Mouse (Mus musculus): ENCODE measurements around the gene Pga5. TPM values are rescaled to one million over a fixed set of nuclear protein-coding genes. Genes with fewer than 3 reads are reported as not detected.

Gene Pga5
- polyA plus RNA-seq, 1 experiment from 2014 or later = not detected

GRCm38 (mm10) chr19:10645616-10646015 is 32.3 kb downstream of the Pga5 start:
- no peak for ATAC-seq (replicated peaks; ENCODE audit: low FRiP score, low TSS enrichment, low read depth)
- no peak for DNase-seq (ENCODE audit: low spot score)
- H3K36me3 ChIP-seq (ENCODE audit: control insufficient read depth, insufficient read depth, low read length) = no peaks in the 10 kb centered on the region
- no peak overlapping the region for H3K27ac ChIP-seq (ENCODE audit: low read depth)
- H3K9ac ChIP-seq (ENCODE audit: low read length) = no peak overlapping the region
- H3K9me3 ChIP-seq (ENCODE audit: control insufficient read depth, low read length) = no peaks in the 10 kb centered on the region
- no peaks in the 10 kb centered on the region for H3K27me3 ChIP-seq (replicated peaks; ENCODE audit: control insufficient read depth, insufficient read depth, low read length)
- 78% methylated on average over 2 of the region's 2 CpGs for WGBS
- no peak overlapping the region for H3K4me2 ChIP-seq (ENCODE audit: low read length)
- no peaks in the 10 kb centered on the region for H3K4me1 ChIP-seq (replicated peaks; ENCODE audit: control insufficient read depth, insufficient read depth, low read length)
- no peak overlapping the region for H3K4me3 ChIP-seq (ENCODE audit: low read depth, low read length)

- H3K4me1 ChIP-seq (replicated peaks; ENCODE audit: control insufficient read depth, insufficient read depth, low read length) = peaks cover 1% of the 10 kb centered on the region; the same call in 1 of the 2 replicates
- no peaks in the 10 kb centered on the region for H3K36me3 ChIP-seq (ENCODE audit: control insufficient read depth, insufficient read depth, low read length)
- H3K27ac ChIP-seq (ENCODE audit: low read depth) = no peak overlapping the region
- no peaks in the 10 kb centered on the region for H3K27me3 ChIP-seq (replicated peaks; ENCODE audit: control insufficient read depth, insufficient read depth, low read length)
- no peak overlapping the region for H3K4me3 ChIP-seq (ENCODE audit: low read depth, low read length)
- H3K9me3 ChIP-seq (ENCODE audit: control insufficient read depth, low read length) = no peaks in the 10 kb centered on the region
- H3K9ac ChIP-seq (ENCODE audit: low read length) = no peak overlapping the region
- 48% methylated on average over 13 of the region's 13 CpGs for WGBS
- peak overlapping the region; percentile 27; the same call in 1 of the 2 replicates for H3K4me2 ChIP-seq (ENCODE audit: low read length)
- DNase-seq (ENCODE audit: low spot score) (no peak), ATAC-seq (replicated peaks; ENCODE audit: low FRiP score, low TSS enrichment, low read depth) (no peak)
Observed at GRCm38 (mm10) chr19:10640589-10641378, 37.1 kb downstream of the Pga5 start.

- WGBS = 15% methylated on average over 5 of the region's 5 CpGs
- ATAC-seq (replicated peaks; ENCODE audit: low FRiP score, low TSS enrichment, low read depth) (no peak), DNase-seq (ENCODE audit: low spot score) (no peak)
- Histone ChIP-seq H3K4me1 (replicated peaks; ENCODE audit: control insufficient read depth, insufficient read depth, low read length) (peaks cover 8% of the 10 kb centered on the region), H3K9me3 (ENCODE audit: control insufficient read depth, low read length) (no peaks in the 10 kb centered on the region), H3K27ac (ENCODE audit: low read depth) (no peak overlapping the region), H3K4me3 (ENCODE audit: low read depth, low read length) (no peak overlapping the region), H3K9ac (ENCODE audit: low read length) (no peak overlapping the region), H3K36me3 (ENCODE audit: control insufficient read depth, insufficient read depth, low read length) (no peaks in the 10 kb centered on the region), H3K27me3 (replicated peaks; ENCODE audit: control insufficient read depth, insufficient read depth, low read length) (no peaks in the 10 kb centered on the region), H3K4me2 (ENCODE audit: low read length) (peak overlapping the region; percentile 27; the same call in 1 of the 2 replicates)
Observed at GRCm38 (mm10) chr19:10640080-10640479, 37.8 kb downstream of the Pga5 start.

- no peak for ATAC-seq (replicated peaks; ENCODE audit: low FRiP score, low TSS enrichment, low read depth)
- Histone ChIP-seq H3K4me1 (replicated peaks; ENCODE audit: control insufficient read depth, insufficient read depth, low read length) (peaks cover 17% of the 10 kb centered on the region), H3K4me2 (ENCODE audit: low read length) (no peak overlapping the region), H3K27ac (ENCODE audit: low read depth) (no peak overlapping the region), H3K4me3 (ENCODE audit: low read depth, low read length) (no peak overlapping the region), H3K36me3 (ENCODE audit: control insufficient read depth, insufficient read depth, low read length) (no peaks in the 10 kb centered on the region), H3K9me3 (ENCODE audit: control insufficient read depth, low read length) (no peaks in the 10 kb centered on the region), H3K27me3 (replicated peaks; ENCODE audit: control insufficient read depth, insufficient read depth, low read length) (no peaks in the 10 kb centered on the region), H3K9ac (ENCODE audit: low read length) (no peak overlapping the region)
- DNase-seq (ENCODE audit: low spot score) = no peak
- WGBS = 61% methylated on average over 7 of the region's 7 CpGs
Observed at GRCm38 (mm10) chr19:10637840-10638239, 40.0 kb downstream of the Pga5 start.

- Histone ChIP-seq H3K27ac (ENCODE audit: low read depth) (no peak overlapping the region), H3K4me3 (ENCODE audit: low read depth, low read length) (peak overlapping the region; percentile 31), H3K4me2 (ENCODE audit: low read length) (peak overlapping the region; percentile 98), H3K36me3 (ENCODE audit: control insufficient read depth, insufficient read depth, low read length) (peaks cover 15% of the 10 kb centered on the region), H3K27me3 (replicated peaks; ENCODE audit: control insufficient read depth, insufficient read depth, low read length) (no peaks in the 10 kb centered on the region), H3K9ac (ENCODE audit: low read length) (peak overlapping the region; percentile 43), H3K4me1 (replicated peaks; ENCODE audit: control insufficient read depth, insufficient read depth, low read length) (peaks cover 17% of the 10 kb centered on the region), H3K9me3 (ENCODE audit: control insufficient read depth, low read length) (no peaks in the 10 kb centered on the region)
- DNase-seq (ENCODE audit: low spot score) (no peak), ATAC-seq (replicated peaks; ENCODE audit: low FRiP score, low TSS enrichment, low read depth) (peak; percentile 85)
- under 1% methylated on average over 21 of the region's 21 CpGs for WGBS
Observed at GRCm38 (mm10) chr19:10634872-10635318, 43.0 kb downstream of the Pga5 start.

- peak; percentile 76 for ATAC-seq (replicated peaks; ENCODE audit: low FRiP score, low TSS enrichment, low read depth)
- WGBS = 1% methylated on average over 32 of the region's 32 CpGs
- peak within 1 kb of the TSS; percentile 98 for H3K4me2 ChIP-seq (ENCODE audit: low read length)
- peak within 1 kb of the TSS; percentile 43 for H3K9ac ChIP-seq (ENCODE audit: low read length)
- peaks cover 17% of the 10 kb centered on the region for H3K4me1 ChIP-seq (replicated peaks; ENCODE audit: control insufficient read depth, insufficient read depth, low read length)
- DNase-seq (ENCODE audit: low spot score) = peak; percentile 83
- H3K36me3 ChIP-seq (ENCODE audit: control insufficient read depth, insufficient read depth, low read length) = peaks cover 21% of the 10 kb centered on the region
- no peaks in the 10 kb centered on the region for H3K27me3 ChIP-seq (replicated peaks; ENCODE audit: control insufficient read depth, insufficient read depth, low read length)
- H3K27ac ChIP-seq (ENCODE audit: low read depth) = no peak within 1 kb of the TSS
- H3K9me3 ChIP-seq (ENCODE audit: control insufficient read depth, low read length) = no peaks in the 10 kb centered on the region
- peak within 1 kb of the TSS; percentile 31 for H3K4me3 ChIP-seq (ENCODE audit: low read depth, low read length)
Observed at GRCm38 (mm10) chr19:10634106-10634871, 43.6 kb downstream of the Pga5 start, which contains the start of gene Vwce. Vwce (plus strand) TSS chr19:10634213.

Other genes with a start within 250 kb of the Pga5 start
- gene Lrrc10b, start 220.6 kb downstream of the Pga5 start, polyA plus RNA-seq (2014; fragmentation: Nextera tagmentation; extraction: Ambion mirVana) = 0.35 and 0.60 TPM in 2 replicates
- 0.14 TPM in 1 of 2 replicates, not detected in the other for gene Ppp1r32, start 195.1 kb downstream of the Pga5 start, polyA plus RNA-seq (2014; fragmentation: Nextera tagmentation; extraction: Ambion mirVana)
- 51.0 and 55.1 TPM in 2 replicates for gene Cpsf7, start 152.8 kb downstream of the Pga5 start, polyA plus RNA-seq (2014; fragmentation: Nextera tagmentation; extraction: Ambion mirVana)
- gene Sdhaf2, start 151.9 kb downstream of the Pga5 start, polyA plus RNA-seq (2014; fragmentation: Nextera tagmentation; extraction: Ambion mirVana) = 61.9 and 62.5 TPM in 2 replicates
- gene Tmem216, start 121.8 kb downstream of the Pga5 start, polyA plus RNA-seq (2014; fragmentation: Nextera tagmentation; extraction: Ambion mirVana) = 46.0 and 46.9 TPM in 2 replicates
- gene Cyb561a3, start 100.9 kb downstream of the Pga5 start, polyA plus RNA-seq (2014; fragmentation: Nextera tagmentation; extraction: Ambion mirVana) = 18.0 and 19.4 TPM in 2 replicates
- gene Tmem138, start 100.7 kb downstream of the Pga5 start, polyA plus RNA-seq (2014; fragmentation: Nextera tagmentation; extraction: Ambion mirVana) = 35.9 and 38.5 TPM in 2 replicates
- gene Ddb1, start 72.7 kb downstream of the Pga5 start, polyA plus RNA-seq (2014; fragmentation: Nextera tagmentation; extraction: Ambion mirVana) = 324 and 358 TPM in 2 replicates
- gene Tkfc, start 72.4 kb downstream of the Pga5 start, polyA plus RNA-seq (2014; fragmentation: Nextera tagmentation; extraction: Ambion mirVana) = 18.3 and 22.3 TPM in 2 replicates
- 1.5 and 2.8 TPM in 2 replicates for gene Vwce, start 43.9 kb downstream of the Pga5 start, polyA plus RNA-seq (2014; fragmentation: Nextera tagmentation; extraction: Ambion mirVana)
- gene Vps37c, start 10.7 kb upstream of the Pga5 start, polyA plus RNA-seq (2014; fragmentation: Nextera tagmentation; extraction: Ambion mirVana) = 27.8 and 31.1 TPM in 2 replicates
- gene Cd5, start 60.9 kb upstream of the Pga5 start, polyA plus RNA-seq (2014; fragmentation: Nextera tagmentation; extraction: Ambion mirVana) = 0.08 TPM in 1 of 2 replicates, not detected in the other
- 0.11 TPM in 1 of 2 replicates, not detected in the other for gene Cd6, start 152.0 kb upstream of the Pga5 start, polyA plus RNA-seq (2014; fragmentation: Nextera tagmentation; extraction: Ambion mirVana)
- 0.39 and 0.53 TPM in 2 replicates for gene Slc15a3, start 161.7 kb upstream of the Pga5 start, polyA plus RNA-seq (2014; fragmentation: Nextera tagmentation; extraction: Ambion mirVana)
- gene Tmem132a, start 191.9 kb upstream of the Pga5 start, polyA plus RNA-seq (2014; fragmentation: Nextera tagmentation; extraction: Ambion mirVana) = 50.6 and 54.6 TPM in 2 replicates
- gene Tmem109, start 203.9 kb upstream of the Pga5 start, polyA plus RNA-seq (2014; fragmentation: Nextera tagmentation; extraction: Ambion mirVana) = 91.1 and 91.7 TPM in 2 replicates
- 45.5 TPM in 2 replicates for gene Prpf19, start 217.2 kb upstream of the Pga5 start, polyA plus RNA-seq (2014; fragmentation: Nextera tagmentation; extraction: Ambion mirVana)
- gene Zp1, start 242.6 kb upstream of the Pga5 start, polyA plus RNA-seq (2014; fragmentation: Nextera tagmentation; extraction: Ambion mirVana) = not detected in 2 replicates

All from intestine, embryonic 14.5 days (tissue).